Mouse (Mus musculus): ENCODE measurements at regions not wholly inside any gene's neighbourhood (a gene's known extent, or its start where the extent isn't known, plus 50 kb on each side); places are given as distances from the start of the nearest gene placed in this dataset.

GRCm38 (mm10) chr3:57153177-57153948, 148.4 kb downstream of the Tm4sf1 start:
- TF ChIP-seq POLR2A (IDR thresholded peaks at IDR 0.05; ENCODE audit: insufficient read depth, low read depth, low read length) (no peak), CTCF (IDR thresholded peaks at IDR 0.05) (no peak)
